Mouse (Mus musculus) heart, embryonic 14.5 days (tissue): ENCODE data around the gene Olfr71. TPM values are rescaled to one million over a fixed set of nuclear protein-coding genes. Genes with fewer than 3 reads are reported as not detected.

Experiments used
- ATAC-seq: fragments of 200-750 bp; cut with Nextera tagmentation; 2 replicates; pipeline ENCODE4 v1.8.0; 2017; ENCODE audit warnings: low read depth, moderate TSS enrichment; ENCODE audit not compliant: insufficient number of reproducible peaks, insufficient read depth, low FRiP score
- H3K27ac ChIP-seq, 2 experiments: fragments of 200-500 bp in 1 of 2; fragments of 300-500 bp in 1 of 2; sonication (generic) in 1 of 2; replicated peaks in 1 of 2; 2 replicates each; pipeline ENCODE4 v1.5.1; 2012 to 2014; ENCODE audit warnings: low read depth in 2 of 2, low read length in 2 of 2, control low read depth in 1 of 2, mild to moderate bottlenecking in 1 of 2, mixed read lengths in 1 of 2; ENCODE audit not compliant: control insufficient read depth in 1 of 2, insufficient read depth in 1 of 2
- H3K27me3 ChIP-seq: fragments of 300-500 bp; sonication (generic); 2 replicates; pipeline ENCODE4 v1.6.1; 2014; ENCODE audit warnings: mild to moderate bottlenecking, low read length, control low read depth; ENCODE audit not compliant: control insufficient read depth, insufficient read depth
- H3K36me3 ChIP-seq: fragments of 300-500 bp; sonication (generic); 2 replicates; pipeline ENCODE4 v1.6.1; 2014; ENCODE audit warnings: mild to moderate bottlenecking, control low read depth, low read length, mixed read lengths; ENCODE audit not compliant: control insufficient read depth, insufficient read depth
- H3K4me1 ChIP-seq, 2 experiments: fragments of 200-500 bp in 1 of 2; fragments of 300-500 bp in 1 of 2; sonication (generic) in 1 of 2; 2 replicates each; pipeline ENCODE4 v1.6.1; 2012 to 2014; ENCODE audit warnings: low read length in 2 of 2, control low read depth in 1 of 2, mixed read lengths in 1 of 2; ENCODE audit not compliant: control insufficient read depth in 2 of 2, insufficient read depth in 2 of 2
- H3K4me2 ChIP-seq: fragments of 300-500 bp; sonication (generic); 2 replicates; pipeline ENCODE4 v1.6.1; 2014; ENCODE audit warnings: mild to moderate bottlenecking, low read length
- H3K4me3 ChIP-seq, 2 experiments: fragments of 200-500 bp in 1 of 2; fragments of 300-500 bp in 1 of 2; sonication (generic) in 1 of 2; 2 replicates each; pipeline ENCODE4 v1.5.1; 2012 to 2014; ENCODE audit warnings: low read length in 2 of 2, mild to moderate bottlenecking in 2 of 2, control low read depth in 1 of 2, low read depth in 1 of 2, moderate library complexity in 1 of 2; ENCODE audit not compliant: control insufficient read depth in 1 of 2, insufficient read depth in 1 of 2
- H3K9ac ChIP-seq: fragments of 300-500 bp; sonication (generic); 2 replicates; pipeline ENCODE4 v1.6.1; 2014; ENCODE audit warnings: mild to moderate bottlenecking, low read length
- H3K9me3 ChIP-seq: fragments of 300-500 bp; sonication (generic); 2 replicates; pipeline ENCODE4 v1.6.1; 2016; ENCODE audit warnings: low read length, control low read depth; ENCODE audit not compliant: control insufficient read depth
- WGBS: fragments of 180-500 bp; shearing (Covaris S2); extraction: QIAGEN DNeasy Blood & Tissue Kit; methylation state at CpG from one replicate; pipeline ENCODE4 v1.1.7; 2014; 5-methylcytosine and 5-hydroxymethylcytosine counted together
- polyA plus RNA-seq: library from polyadenylated mRNA; unstranded; fragments of >200 nt; fragmentation: Nextera tagmentation; extraction: Ambion mirVana; gene quantifications from 2 replicates; pipeline ENCODE4 v1.2.1, GENCODE M21; 2014

Gene Olfr71
- polyA plus RNA-seq, 1 experiment from 2014 or later: not detected

- H3K27ac ChIP-seq: no peak overlapping the region
- H3K4me2 ChIP-seq: no peak overlapping the region
- H3K36me3 ChIP-seq: no peaks in the 10 kb centered on the region
- no peak for ATAC-seq
- H3K4me1 ChIP-seq: peaks cover 2 to 8% of the 10 kb centered on the region in 2 experiments; a peak in 2 of 4 replicates
- H3K9ac ChIP-seq: no peak overlapping the region
- no peaks in the 10 kb centered on the region for H3K9me3 ChIP-seq
- no peaks in the 10 kb centered on the region for H3K27me3 ChIP-seq
- 72% methylated on average over 13 of the region's 13 CpGs for WGBS
- H3K4me3 ChIP-seq: no peak overlapping the region
Observed at GRCm38 (mm10) chr4:43705991-43706390, 4.1 kb downstream of the Olfr71 start.

GRCm38 (mm10) chr4:43703851-43704250 lies 6.2 kb downstream of the Olfr71 start:
- H3K27ac ChIP-seq: no peak overlapping the region
- H3K4me3 ChIP-seq: no peak overlapping the region
- no peak overlapping the region for H3K9ac ChIP-seq
- no peak overlapping the region for H3K4me2 ChIP-seq
- no peak for ATAC-seq
- 88% methylated on average over 8 of the region's 8 CpGs for WGBS
- H3K4me1 ChIP-seq: no peaks in the 10 kb centered on the region; a peak in 1 of 4 replicates
- no peaks in the 10 kb centered on the region for H3K27me3 ChIP-seq
- no peaks in the 10 kb centered on the region for H3K9me3 ChIP-seq
- H3K36me3 ChIP-seq: no peaks in the 10 kb centered on the region

DNA sequence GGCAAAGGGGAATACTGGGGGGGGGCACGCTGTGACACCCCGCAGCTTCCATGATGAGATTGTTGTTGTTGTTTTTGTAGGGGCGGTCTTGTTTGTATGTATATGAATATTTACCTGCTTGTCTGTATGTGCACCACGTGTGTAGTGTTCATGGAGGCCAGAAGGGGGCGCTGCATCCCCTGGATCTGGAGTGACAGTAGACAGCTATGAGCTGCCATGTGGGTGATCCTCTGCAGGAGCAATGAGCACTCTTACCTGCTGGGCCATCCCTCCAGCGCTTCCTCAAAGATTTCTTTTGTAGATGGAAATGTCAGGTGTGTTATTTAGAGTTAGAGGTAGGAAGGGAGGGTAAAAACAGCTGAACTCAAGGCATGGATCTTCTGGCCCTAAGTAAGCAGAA lies 6.6 kb downstream of the Olfr71 start:
- ATAC-seq: no peak
- H3K27ac ChIP-seq: no peak overlapping the region
- WGBS: 66% methylated on average over 6 of the region's 6 CpGs
- no peaks in the 10 kb centered on the region; a peak in 1 of 4 replicates for H3K4me1 ChIP-seq
- no peaks in the 10 kb centered on the region for H3K36me3 ChIP-seq
- H3K27me3 ChIP-seq: no peaks in the 10 kb centered on the region
- no peak overlapping the region for H3K4me2 ChIP-seq
- no peak overlapping the region for H3K4me3 ChIP-seq
- H3K9me3 ChIP-seq: no peaks in the 10 kb centered on the region
- H3K9ac ChIP-seq: no peak overlapping the region

GRCm38 (mm10) chr4:43700707-43701106 lies 9.3 kb downstream of the Olfr71 start, which contains the start of gene Olfr70:
Gene Olfr70 (minus strand): TSS chr4:43700807.
- H3K4me3 ChIP-seq: no peak within 1 kb of the TSS
- 71% methylated on average over 6 of the region's 6 CpGs for WGBS
- no peaks in the 10 kb centered on the region for H3K36me3 ChIP-seq
- H3K27ac ChIP-seq: no peak within 1 kb of the TSS
- no peak for ATAC-seq
- H3K27me3 ChIP-seq: no peaks in the 10 kb centered on the region
- H3K4me2 ChIP-seq: no peak within 1 kb of the TSS
- peaks cover 6 to 7% of the 10 kb centered on the region in 2 experiments for H3K4me1 ChIP-seq
- no peaks in the 10 kb centered on the region for H3K9me3 ChIP-seq
- H3K9ac ChIP-seq: no peak within 1 kb of the TSS

- H3K27me3 ChIP-seq: no peaks in the 10 kb centered on the region
- H3K4me1 ChIP-seq: peaks cover 19 to 30% of the 10 kb centered on the region in 2 experiments
- no peaks in the 10 kb centered on the region for H3K9me3 ChIP-seq
- no peak overlapping the region for H3K9ac ChIP-seq
- 88% methylated on average over 13 of the region's 13 CpGs for WGBS
- no peak overlapping the region for H3K4me2 ChIP-seq
- no peak overlapping the region for H3K4me3 ChIP-seq
- no peaks in the 10 kb centered on the region for H3K36me3 ChIP-seq
- no peak for ATAC-seq
- H3K27ac ChIP-seq: no peak overlapping the region
Observed at GRCm38 (mm10) chr4:43696561-43696960, 13.5 kb downstream of the Olfr71 start.

DNA sequence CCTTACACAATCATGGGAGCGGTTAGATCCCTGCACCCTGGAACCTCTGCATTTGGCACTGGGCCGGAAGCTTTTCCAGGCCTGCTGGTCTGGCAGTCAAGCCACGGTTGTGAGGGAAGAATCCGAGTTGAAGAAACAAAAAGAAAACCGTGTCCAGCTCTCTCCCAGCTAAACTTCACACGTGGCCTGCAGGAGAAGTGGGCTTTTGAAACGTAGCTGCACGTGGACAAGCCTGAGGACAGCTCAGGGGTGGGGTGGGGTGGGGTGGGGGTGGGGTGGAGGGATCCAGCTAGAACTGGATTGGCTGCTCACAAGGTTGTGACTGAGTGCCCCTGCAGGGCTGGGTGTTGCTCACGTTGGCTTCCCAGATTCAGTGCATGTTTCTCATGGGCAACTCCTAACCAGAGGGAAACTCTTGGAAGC lies 14.8 kb downstream of the Olfr71 start:
- no peak overlapping the region for H3K4me3 ChIP-seq
- no peak overlapping the region for H3K4me2 ChIP-seq
- H3K9ac ChIP-seq: no peak overlapping the region
- no peaks in the 10 kb centered on the region for H3K36me3 ChIP-seq
- no peaks in the 10 kb centered on the region for H3K9me3 ChIP-seq
- H3K27ac ChIP-seq: peak overlapping the region; percentile 15 to 51; a peak in 2 of 4 replicates
- no peaks in the 10 kb centered on the region for H3K27me3 ChIP-seq
- H3K4me1 ChIP-seq: peaks cover 19 to 30% of the 10 kb centered on the region in 2 experiments
- 9% methylated on average over 9 of the region's 9 CpGs for WGBS
- peak; percentile 51; the same call in 1 of the 2 replicates for ATAC-seq

GRCm38 (mm10) chr4:43694439-43695248 lies 15.4 kb downstream of the Olfr71 start:
- ATAC-seq: no peak
- peaks cover 19 to 30% of the 10 kb centered on the region in 2 experiments for H3K4me1 ChIP-seq
- H3K9ac ChIP-seq: no peak overlapping the region
- WGBS: 78% methylated on average over 1 of the region's 1 CpGs
- H3K27ac ChIP-seq: peak overlapping the region in 1 of 2 experiments; percentile 51; a peak in 2 of 4 replicates
- no peaks in the 10 kb centered on the region for H3K27me3 ChIP-seq
- peaks cover 6% of the 10 kb centered on the region; the same call in 1 of the 2 replicates for H3K36me3 ChIP-seq
- H3K4me3 ChIP-seq: no peak overlapping the region
- H3K4me2 ChIP-seq: no peak overlapping the region
- no peaks in the 10 kb centered on the region for H3K9me3 ChIP-seq
